Mouse (Mus musculus): ENCODE data around the gene Ncoa1.
A peak's percentile ranks its signal among the peaks of the same experiment; 100 is the strongest.

DNA sequence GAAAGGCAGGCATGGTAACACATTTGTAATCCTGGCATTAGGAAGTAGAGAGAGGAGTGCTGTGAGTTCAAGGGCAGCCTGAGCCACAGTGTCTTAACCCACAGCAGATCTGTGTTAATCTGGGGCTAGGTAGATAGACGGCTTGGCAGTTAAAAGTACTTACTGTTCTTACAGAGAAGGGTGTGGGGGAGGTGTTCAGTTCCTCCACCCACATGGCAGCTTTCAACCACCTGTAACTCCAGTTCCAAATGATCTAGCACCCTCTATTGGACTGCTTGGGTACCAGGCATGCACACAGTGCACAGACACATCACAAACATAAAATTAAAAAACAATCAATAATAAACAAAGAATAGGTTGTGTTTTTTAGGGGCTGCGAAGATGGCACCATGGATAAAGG, 84.4 kb downstream of the Ncoa1 start:
- TF ChIP-seq EP300 (IDR thresholded peaks at IDR 0.05; ENCODE audit: insufficient read depth, low read depth, low read length) (no peak), POLR2A (IDR thresholded peaks at IDR 0.05; ENCODE audit: insufficient read depth, low read depth, low read length) (no peak), CTCF (IDR thresholded peaks at IDR 0.05) (peak; percentile 48)

Measured in heart, adult 2 months (tissue).